Comparison of ENCODE assay signal across 7 mouse cellular contexts in the genomic region with DNA sequence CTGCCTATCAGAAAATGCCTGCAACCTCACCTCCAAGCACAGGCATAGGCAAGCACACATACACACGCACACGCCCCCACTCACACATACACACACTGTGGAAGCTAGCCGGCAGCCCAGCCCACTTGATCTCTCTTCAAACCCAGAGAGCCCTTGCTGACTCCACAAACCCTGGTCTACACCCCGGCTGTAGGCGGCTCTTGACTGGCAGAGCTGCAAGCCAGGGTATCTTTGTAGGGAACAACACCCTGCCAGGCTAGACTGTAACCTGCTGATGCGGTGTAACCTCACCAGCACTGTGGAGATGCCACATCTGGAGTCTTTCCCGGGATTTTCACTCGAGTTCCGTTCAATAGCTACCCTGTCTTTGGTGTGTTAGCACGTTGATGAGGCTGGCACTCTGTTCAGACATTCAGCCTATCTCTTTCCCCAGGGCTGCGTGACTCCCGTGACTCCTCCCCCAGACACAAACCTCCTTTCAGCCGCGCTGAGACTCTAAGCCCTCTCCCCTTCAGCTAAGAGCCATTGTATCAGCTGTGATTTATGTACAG.
A peak's percentile ranks its signal among the peaks of the same experiment; 100 is the strongest.
DNase-seq lines count a peak whose midpoint lies in the region; ATAC-seq lines count a peak whose summit lies in the region.

No protein-coding gene starts in this region.

- peak overlapping the region; percentile 20 for H3K4me3 ChIP-seq in midbrain, embryonic 11.5 days (ENCODE audit: low read depth, low read length)

- H3K27ac ChIP-seq in midbrain, embryonic 11.5 days (ENCODE audit: low read depth, low read length), result peak overlapping the region; percentile 89

- intact Hi-C loops in gastrocnemius, postnatal 36 days (cut with DNase I), result no loop called here

- no peaks in the 10 kb centered on the region for H3K27me3 ChIP-seq in midbrain, embryonic 11.5 days (ENCODE audit: control insufficient read depth, insufficient read depth, low read length)

- peak; percentile 89 for ATAC-seq in midbrain, embryonic 11.5 days (ENCODE audit: low FRiP score)

- H3K9me3 ChIP-seq in midbrain, embryonic 11.5 days (ENCODE audit: control insufficient read depth, low read length), result no peaks in the 10 kb centered on the region

- H3K36me3 ChIP-seq in midbrain, embryonic 11.5 days (ENCODE audit: control insufficient read depth, insufficient read depth, low read length), result no peaks in the 10 kb centered on the region

- peak; percentile 20 for DNase-seq in ovary, postnatal 14 days (ENCODE audit: low spot score)
- DNase-seq in ovary, postnatal 10 days (ENCODE audit: low spot score), result no peak
- DNase-seq in frontal cortex, postnatal 10 days (ENCODE audit: low spot score in 2 of 2), result peak; percentile 46 to 49
- peak; percentile 32 to 38 for DNase-seq in layer of hippocampus, adult 8-10 months (ENCODE audit: low spot score in 2 of 2)
- DNase-seq in midbrain, embryonic 11.5 days (ENCODE audit: low spot score, missing footprints), result peak; percentile 94
- DNase-seq in telencephalon, adult 2 months (ENCODE audit: low read depth, low spot score), result peak; percentile 71
- DNase-seq in gastrocnemius, postnatal 36 days, result no peak

- peak overlapping the region; percentile 43 for H3K4me2 ChIP-seq in midbrain, embryonic 11.5 days

- H3K4me1 ChIP-seq in midbrain, embryonic 11.5 days (ENCODE audit: control insufficient read depth, insufficient read depth, low read length), result peaks cover 47% of the 10 kb centered on the region

- peak overlapping the region; percentile 60 for H3K9ac ChIP-seq in midbrain, embryonic 11.5 days (ENCODE audit: low read length)

- WGBS in midbrain, embryonic 11.5 days, result 7% methylated on average over 14 of the region's 14 CpGs

Comparison
In these comparisons a context has a peak if more than half of its experiments do, and no peak if none do; other contexts are left out.
1. DNase-seq: peak in ovary, postnatal 14 days (single experiment), frontal cortex, postnatal 10 days (2 of 2), layer of hippocampus, adult 8-10 months (2 of 2), midbrain, embryonic 11.5 days (single experiment) and telencephalon, adult 2 months (single experiment); none in ovary, postnatal 10 days (single experiment) and gastrocnemius, postnatal 36 days (0 of 2).